Mouse (Mus musculus) intestine, embryonic 14.5 days (tissue): Measurements from ENCODE around the gene Eno2. TPM values are rescaled to one million over a fixed set of nuclear protein-coding genes. Genes with fewer than 3 reads are reported as not detected.

Source experiments
- ATAC-seq: fragments of 200-750 bp; cut with Nextera tagmentation; replicated peaks from 2 replicates; pipeline ENCODE4 v1.8.0; 2017; ENCODE audit warnings: low read depth, moderate number of reproducible peaks, moderate TSS enrichment, moderate library complexity; ENCODE audit not compliant: low FRiP score, low TSS enrichment
- DNase-seq: peaks from one replicate; pipeline ENCODE4 v3.0.0-alpha.2; 2018; ENCODE audit warnings: low spot score
- H3K27ac ChIP-seq: fragments of 300-500 bp; sonication (generic); 2 replicates; pipeline ENCODE4 v1.5.1; 2014; ENCODE audit warnings: low read depth, mild to moderate bottlenecking, control low read depth
- H3K27me3 ChIP-seq: fragments of 300-500 bp; sonication (generic); replicated peaks from 2 replicates; pipeline ENCODE4 v1.6.1; 2014; ENCODE audit warnings: low read length, control low read depth; ENCODE audit not compliant: control insufficient read depth, insufficient read depth
- H3K36me3 ChIP-seq: fragments of 300-500 bp; sonication (generic); 2 replicates; pipeline ENCODE4 v1.6.1; 2014; ENCODE audit warnings: low read length, control low read depth; ENCODE audit not compliant: control insufficient read depth, insufficient read depth
- H3K4me1 ChIP-seq: fragments of 300-500 bp; sonication (generic); replicated peaks from 2 replicates; pipeline ENCODE4 v1.6.1; 2014; ENCODE audit warnings: low read length, control low read depth, mixed read lengths; ENCODE audit not compliant: control insufficient read depth, insufficient read depth
- H3K4me2 ChIP-seq: fragments of 300-500 bp; sonication (generic); 2 replicates; pipeline ENCODE4 v1.6.1; 2014; ENCODE audit warnings: low read length
- H3K4me3 ChIP-seq: fragments of 300-500 bp; sonication (generic); 2 replicates; pipeline ENCODE4 v1.5.1; 2014; ENCODE audit warnings: low read depth, low read length, control low read depth, mixed read lengths
- H3K9ac ChIP-seq: fragments of 300-500 bp; sonication (generic); 2 replicates; pipeline ENCODE4 v1.6.1; 2014; ENCODE audit warnings: mild to moderate bottlenecking, low read length
- H3K9me3 ChIP-seq: fragments of 300-500 bp; sonication (generic); 2 replicates; pipeline ENCODE4 v1.6.1; 2016; ENCODE audit warnings: low read length, control low read depth; ENCODE audit not compliant: control insufficient read depth
- WGBS: fragments of 180-500 bp; shearing (Covaris S2); extraction: QIAGEN DNeasy Blood & Tissue Kit; methylation state at CpG from one replicate; pipeline ENCODE4 v1.1.7; 2014; 5-methylcytosine and 5-hydroxymethylcytosine counted together
- polyA plus RNA-seq: library from polyadenylated mRNA; unstranded; fragments of >200 nt; fragmentation: Nextera tagmentation; extraction: Ambion mirVana; gene quantifications from 2 replicates; pipeline ENCODE4 v1.2.1, GENCODE M21; 2014

Eno2 gene
- polyA plus RNA-seq, 1 experiment from 2014 or later = 8.0 TPM

- H3K4me1 ChIP-seq = no peaks in the 10 kb centered on the region
- DNase-seq (no peak), ATAC-seq (peak; percentile 12; the same call in 1 of the 2 replicates)
- no peak overlapping the region for H3K4me2 ChIP-seq
- H3K9ac ChIP-seq = no peak overlapping the region
- H3K4me3 ChIP-seq = no peak overlapping the region
- no peaks in the 10 kb centered on the region for H3K27me3 ChIP-seq
- no peaks in the 10 kb centered on the region for H3K36me3 ChIP-seq
- 55% methylated on average over 19 of the region's 19 CpGs for WGBS
- H3K27ac ChIP-seq = no peak overlapping the region
- H3K9me3 ChIP-seq = no peaks in the 10 kb centered on the region
Measured at GRCm38 (mm10) chr6:124732476-124733370, 36.8 kb downstream of the Eno2 start.

- H3K27ac ChIP-seq = no peak overlapping the region
- ATAC-seq (no peak), DNase-seq (no peak)
- 80% methylated on average over 7 of the region's 7 CpGs for WGBS
- no peaks in the 10 kb centered on the region for H3K27me3 ChIP-seq
- no peaks in the 10 kb centered on the region for H3K36me3 ChIP-seq
- no peak overlapping the region for H3K4me2 ChIP-seq
- no peaks in the 10 kb centered on the region for H3K4me1 ChIP-seq
- H3K4me3 ChIP-seq = no peak overlapping the region
- no peaks in the 10 kb centered on the region for H3K9me3 ChIP-seq
- H3K9ac ChIP-seq = no peak overlapping the region
Measured at GRCm38 (mm10) chr6:124731038-124731437, 38.4 kb downstream of the Eno2 start.

- 85% methylated on average over 8 of the region's 8 CpGs for WGBS
- Histone ChIP-seq H3K4me2 (no peak overlapping the region), H3K27me3 (no peaks in the 10 kb centered on the region), H3K9ac (no peak overlapping the region), H3K9me3 (no peaks in the 10 kb centered on the region), H3K27ac (no peak overlapping the region), H3K4me1 (no peaks in the 10 kb centered on the region), H3K36me3 (no peaks in the 10 kb centered on the region), H3K4me3 (no peak overlapping the region)
- ATAC-seq (no peak), DNase-seq (no peak)
Measured at GRCm38 (mm10) chr6:124729850-124730705, 39.4 kb downstream of the Eno2 start.

GRCm38 (mm10) chr6:124728621-124729020, 40.9 kb downstream of the Eno2 start:
- H3K27me3 ChIP-seq = no peaks in the 10 kb centered on the region
- ATAC-seq (no peak), DNase-seq (no peak)
- H3K36me3 ChIP-seq = no peaks in the 10 kb centered on the region
- no peaks in the 10 kb centered on the region for H3K4me1 ChIP-seq
- 87% methylated on average over 10 of the region's 10 CpGs for WGBS
- H3K4me2 ChIP-seq = no peak overlapping the region
- H3K9me3 ChIP-seq = no peaks in the 10 kb centered on the region
- no peak overlapping the region for H3K27ac ChIP-seq
- H3K4me3 ChIP-seq = no peak overlapping the region
- no peak overlapping the region for H3K9ac ChIP-seq

GRCm38 (mm10) chr6:124724472-124724871, 45.0 kb downstream of the Eno2 start:
- ATAC-seq = no peak

GRCm38 (mm10) chr6:124723541-124723940, 45.9 kb downstream of the Eno2 start:
- no peaks in the 10 kb centered on the region for H3K27me3 ChIP-seq
- H3K4me1 ChIP-seq = no peaks in the 10 kb centered on the region
- DNase-seq = no peak
- H3K36me3 ChIP-seq = no peaks in the 10 kb centered on the region
- ATAC-seq = no peak
- H3K27ac ChIP-seq = no peak overlapping the region
- H3K4me3 ChIP-seq = no peak overlapping the region
- no peak overlapping the region for H3K9ac ChIP-seq
- H3K9me3 ChIP-seq = no peaks in the 10 kb centered on the region
- WGBS = 75% methylated on average over 8 of the region's 8 CpGs
- H3K4me2 ChIP-seq = no peak overlapping the region

More at GRCm38 (mm10) chr6:124724472-124724871, 45.0 kb downstream of the Eno2 start:
- H3K4me2 ChIP-seq = no peak overlapping the region
- DNase-seq = no peak
- H3K27me3 ChIP-seq = no peaks in the 10 kb centered on the region
- H3K9ac ChIP-seq = no peak overlapping the region
- H3K36me3 ChIP-seq = no peaks in the 10 kb centered on the region
- H3K9me3 ChIP-seq = no peaks in the 10 kb centered on the region
- H3K4me1 ChIP-seq = no peaks in the 10 kb centered on the region
- no peak overlapping the region for H3K4me3 ChIP-seq
- WGBS = 87% methylated on average over 10 of the region's 10 CpGs
- no peak overlapping the region for H3K27ac ChIP-seq

- no peak for DNase-seq
- no peak overlapping the region for H3K27ac ChIP-seq
- H3K4me2 ChIP-seq = no peak overlapping the region
- no peak for ATAC-seq
- no peaks in the 10 kb centered on the region for H3K9me3 ChIP-seq
- H3K36me3 ChIP-seq = no peaks in the 10 kb centered on the region
- H3K4me1 ChIP-seq = no peaks in the 10 kb centered on the region
- 85% methylated on average over 6 of the region's 6 CpGs for WGBS
- no peaks in the 10 kb centered on the region for H3K27me3 ChIP-seq
- no peak overlapping the region for H3K9ac ChIP-seq
- H3K4me3 ChIP-seq = no peak overlapping the region
Measured at GRCm38 (mm10) chr6:124722876-124723473, 46.5 kb downstream of the Eno2 start.

GRCm38 (mm10) chr6:124720904-124721303, 48.6 kb downstream of the Eno2 start:
- Histone ChIP-seq H3K9me3 (no peaks in the 10 kb centered on the region), H3K27me3 (no peaks in the 10 kb centered on the region), H3K36me3 (peaks cover 19% of the 10 kb centered on the region), H3K9ac (no peak overlapping the region), H3K27ac (no peak overlapping the region), H3K4me1 (no peaks in the 10 kb centered on the region), H3K4me2 (peak overlapping the region; percentile 42), H3K4me3 (no peak overlapping the region)
- ATAC-seq (no peak), DNase-seq (no peak)
- 69% methylated on average over 11 of the region's 11 CpGs for WGBS
